Mouse (Mus musculus): ENCODE results near the gene Fam83e. TPM values are rescaled to one million over a fixed set of nuclear protein-coding genes. Genes with fewer than 3 reads are reported as not detected.

Gene Fam83e
- total RNA-seq, 2 experiments from 2014 or later, result 0.12 to 0.13 TPM

- peak in 1 of 2 experiments; percentile 40 for DNase-seq
Measured at GRCm38 (mm10) chr7:45741777-45742176, 20.8 kb downstream of the Fam83e start.

DNA sequence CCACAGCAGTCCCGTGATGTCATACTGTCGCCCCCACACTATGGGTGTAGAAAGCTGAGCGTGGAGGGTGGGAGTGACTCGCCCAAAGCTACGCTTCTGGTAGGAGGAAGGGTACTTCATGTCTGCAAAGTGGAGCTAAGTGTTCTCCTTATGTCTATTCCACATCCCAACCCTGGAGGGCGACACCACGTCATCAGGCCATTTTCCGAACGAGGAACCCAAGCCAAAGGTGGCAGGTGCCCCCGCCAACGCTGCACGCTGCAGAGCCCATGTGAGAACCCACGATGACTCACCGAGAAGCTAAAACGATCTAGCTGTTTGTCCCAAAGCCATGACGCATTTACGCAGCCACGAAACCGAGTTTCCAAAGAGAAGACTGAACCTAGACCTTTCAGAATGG lies 21.3 kb downstream of the Fam83e start:
- peak; percentile 84 for DNase-seq

- no peak for DNase-seq
Measured at GRCm38 (mm10) chr7:45744387-45744786, 23.4 kb downstream of the Fam83e start.

GRCm38 (mm10) chr7:45746518-45746917 lies 25.5 kb downstream of the Fam83e start:
- DNase-seq, result no peak

- DNase-seq, result no peak
Measured at GRCm38 (mm10) chr7:45747450-45747849, 26.4 kb downstream of the Fam83e start.

DNA sequence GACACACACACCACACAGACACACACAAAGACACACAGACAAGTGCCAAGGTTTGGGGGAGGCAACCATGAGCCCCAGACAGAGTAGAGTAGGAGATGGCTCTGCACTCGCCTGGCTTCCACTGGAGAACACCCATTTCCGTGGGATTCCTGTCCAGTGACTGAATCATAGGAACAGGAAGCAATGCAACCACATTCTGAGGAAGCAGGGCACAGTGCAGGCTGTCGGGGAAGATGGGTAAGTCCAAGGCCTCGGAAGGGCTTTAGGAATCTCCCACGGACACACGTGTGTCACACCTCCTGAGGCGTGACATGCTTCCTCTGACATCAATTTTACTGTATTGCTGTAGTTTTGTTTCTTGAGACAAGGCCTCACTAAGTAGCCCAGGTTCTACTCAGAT lies 27.1 kb downstream of the Fam83e start:
- no peak for DNase-seq

DNA sequence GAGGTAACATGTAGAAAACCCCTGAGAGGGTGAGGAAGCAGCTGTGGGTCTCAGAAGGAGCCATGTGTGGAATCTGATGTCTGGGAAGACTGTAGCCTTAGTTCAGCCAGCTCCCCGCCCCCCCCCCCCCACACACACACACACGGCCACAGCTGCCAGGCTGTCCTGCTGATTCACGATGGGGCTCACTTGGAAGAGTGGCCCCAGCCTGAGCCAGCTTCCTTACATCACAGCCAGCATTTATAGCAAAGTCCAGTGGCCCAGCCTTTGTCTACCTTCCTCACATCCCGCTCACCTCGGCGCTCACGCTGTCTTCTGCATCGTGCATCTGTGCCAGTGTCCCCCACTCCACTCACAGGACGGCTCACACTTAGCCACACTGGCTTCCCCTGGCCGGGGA lies 28.4 kb downstream of the Fam83e start:
- no peak for DNase-seq

DNA sequence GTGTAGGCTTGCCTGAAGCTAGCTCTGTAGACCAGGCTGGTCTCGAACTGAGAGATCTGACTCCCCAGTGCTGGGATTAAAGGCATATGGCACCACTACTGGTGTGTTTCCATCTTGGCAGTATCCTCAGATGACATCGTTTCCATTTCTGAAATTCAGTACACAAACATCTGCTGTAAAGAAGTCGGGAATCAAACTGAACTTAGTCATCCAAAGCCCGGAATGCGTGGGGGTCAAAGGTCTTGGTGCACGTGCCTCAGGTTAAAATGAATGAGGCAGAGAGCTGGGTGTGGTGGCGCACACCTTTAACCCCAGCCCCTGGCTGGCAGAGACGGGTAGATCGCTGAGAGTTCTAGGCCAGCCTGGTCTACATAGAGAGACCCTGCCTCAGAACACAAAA lies 29.1 kb downstream of the Fam83e start:
- DNase-seq, result no peak

DNA sequence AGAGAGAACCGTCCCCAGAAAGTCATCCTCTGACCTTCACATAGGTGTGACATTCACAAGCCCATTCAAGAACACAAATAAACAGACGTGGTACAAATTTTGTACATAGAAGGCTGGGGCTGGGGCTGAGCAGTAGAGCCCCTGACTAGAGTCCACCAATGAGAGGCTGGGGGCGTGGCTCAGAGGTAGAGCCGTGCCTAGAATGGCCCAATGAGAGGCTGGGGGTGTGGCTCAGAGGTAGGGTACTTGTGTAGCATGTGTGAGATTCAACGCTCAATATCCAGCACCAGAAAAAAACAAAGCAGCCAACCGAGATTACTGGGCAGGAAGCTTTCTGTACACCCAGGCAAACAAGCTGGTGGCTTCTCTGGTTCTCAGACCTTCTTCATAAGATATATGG lies 34.7 kb downstream of the Fam83e start:
- no peak for DNase-seq

- no peak for DNase-seq
Measured at GRCm38 (mm10) chr7:45759400-45759799, 38.4 kb downstream of the Fam83e start.

DNA sequence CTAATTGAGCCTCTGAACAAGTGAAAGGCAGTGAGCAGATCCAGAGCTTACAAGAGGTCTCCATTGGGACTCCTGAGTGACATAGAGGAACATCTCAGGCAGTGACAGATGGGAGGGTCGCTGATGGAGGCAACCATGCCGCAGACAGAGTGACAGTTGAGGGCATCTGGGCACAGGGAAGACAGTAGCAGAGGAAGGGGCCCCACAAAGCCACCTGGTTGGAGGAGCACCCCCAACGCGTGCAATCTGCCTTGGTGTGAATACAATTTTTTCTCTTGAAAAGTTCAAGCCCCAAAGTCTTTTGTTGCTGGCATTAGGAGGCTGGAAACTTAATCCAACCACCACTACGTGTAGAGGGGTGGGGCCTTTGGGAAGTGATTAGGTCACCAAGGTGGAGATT lies 39.1 kb downstream of the Fam83e start:
- no peak for DNase-seq

GRCm38 (mm10) chr7:45765995-45766394 lies 45.0 kb downstream of the Fam83e start:
- DNase-seq, result no peak

GRCm38 (mm10) chr7:45766764-45767163 lies 45.8 kb downstream of the Fam83e start:
- no peak for DNase-seq

- DNase-seq, result no peak
Measured at GRCm38 (mm10) chr7:45767500-45767899, 46.5 kb downstream of the Fam83e start.

GRCm38 (mm10) chr7:45770427-45771082 lies 49.5 kb downstream of the Fam83e start:
- no peak for DNase-seq

- no peak for DNase-seq
Measured at GRCm38 (mm10) chr7:45771101-45771500, 50.1 kb downstream of the Fam83e start.

GRCm38 (mm10) chr7:45775237-45775636 lies 54.2 kb downstream of the Fam83e start:
- no peak for DNase-seq

Other genes with a start within 250 kb of the Fam83e start
- not detected for gene Tulp2, start 239.3 kb upstream of the Fam83e start, total RNA-seq (2021)
- gene Gm45808, start 234.4 kb upstream of the Fam83e start, total RNA-seq (2021), result 1 to 10 TPM in 1 of 2 experiments, not detected in 1; 2.5 TPM
- gene Dhdh, start 232.4 kb upstream of the Fam83e start, total RNA-seq (2021), result 1 to 10 TPM; 3.1 to 3.9 TPM
- 10 to 100 TPM; 94.0 to 98.0 TPM for gene Nucb1, start 210.8 kb upstream of the Fam83e start, total RNA-seq (2021)
- gene Ppp1r15a, start 194.9 kb upstream of the Fam83e start, total RNA-seq (2021), result 10 to 100 TPM; 17.4 to 20.0 TPM
- gene Plekha4, start 194.9 kb upstream of the Fam83e start, total RNA-seq (2021), result under 1 TPM; 0.77 to 0.86 TPM
- gene Hsd17b14, start 166.3 kb upstream of the Fam83e start, total RNA-seq (2021), result under 1 TPM in 1 of 2 experiments, not detected in 1; 0.28 TPM
- 10 to 100 TPM; 23.5 to 29.9 TPM for gene Bcat2, start 151.1 kb upstream of the Fam83e start, total RNA-seq (2021)
- gene Fgf21, start 105.7 kb upstream of the Fam83e start, total RNA-seq (2021), result not detected
- not detected for gene Fut1, start 103.9 kb upstream of the Fam83e start, total RNA-seq (2021)
- gene Izumo1, start 99.4 kb upstream of the Fam83e start, total RNA-seq (2021), result not detected
- gene Rasip1, start 93.7 kb upstream of the Fam83e start, total RNA-seq (2021), result 1 to 10 TPM; 6.1 to 6.6 TPM
- 1 to 10 TPM; 2.3 to 2.8 TPM for gene Mamstr, start 81.2 kb upstream of the Fam83e start, total RNA-seq (2021)
- gene Fut2, start 54.8 kb upstream of the Fam83e start, total RNA-seq (2021), result under 1 TPM in 1 of 2 experiments, not detected in 1; 0.18 TPM
- 1 to 10 TPM; 5.5 to 6.0 TPM for gene Ntn5, start 37.2 kb upstream of the Fam83e start, total RNA-seq (2021)
- gene Sec1, start 26.8 kb upstream of the Fam83e start, total RNA-seq (2021), result 1 to 10 TPM; 2.0 to 2.7 TPM
- 100 to 1,000 TPM; 191 to 217 TPM for gene Car11, start 21.4 kb upstream of the Fam83e start, total RNA-seq (2021)
- 10 to 100 TPM; 49.8 to 51.5 TPM for gene Dbp, start 16.1 kb upstream of the Fam83e start, total RNA-seq (2021)
- 100 to 1,000 TPM; 372 to 375 TPM for gene Rpl18, start 5.8 kb upstream of the Fam83e start, total RNA-seq (2021)
- gene Sphk2, start 3.2 kb upstream of the Fam83e start, total RNA-seq (2021), result 10 to 100 TPM; 36.6 to 37.2 TPM
- not detected for gene Spaca4, start 4.6 kb downstream of the Fam83e start, total RNA-seq (2021)
- 100 to 1,000 TPM; 285 to 298 TPM for gene Lmtk3, start 62.5 kb downstream of the Fam83e start, total RNA-seq (2021)
- gene Sult2b1, start 63.5 kb downstream of the Fam83e start, total RNA-seq (2021), result 1 to 10 TPM; 6.3 to 7.0 TPM
- 100 to 1,000 TPM; 138 to 150 TPM for gene Cyth2, start 93.4 kb downstream of the Fam83e start, total RNA-seq (2021)
- gene Kcnj14, start 103.6 kb downstream of the Fam83e start, total RNA-seq (2021), result 1 to 10 TPM; 1.6 to 2.4 TPM
- gene Grwd1, start 109.7 kb downstream of the Fam83e start, total RNA-seq (2021), result 10 to 100 TPM; 19.9 to 22.6 TPM
- gene Kdelr1, start 151.6 kb downstream of the Fam83e start, total RNA-seq (2021), result 10 to 100 TPM; 72.4 to 74.2 TPM
- gene Grin2d, start 157.2 kb downstream of the Fam83e start, total RNA-seq (2021), result 10 to 100 TPM; 10.9 to 11.4 TPM
- not detected for gene Syngr4, start 175.5 kb downstream of the Fam83e start, total RNA-seq (2021)
- 10 to 100 TPM; 20.8 to 25.9 TPM for gene Tmem143, start 175.7 kb downstream of the Fam83e start, total RNA-seq (2021)
- 1 to 10 TPM; 1.9 to 4.4 TPM for gene Emp3, start 200.2 kb downstream of the Fam83e start, total RNA-seq (2021)
- gene Ccdc114, start 202.9 kb downstream of the Fam83e start, total RNA-seq (2021), result 1 to 10 TPM; 3.0 TPM

Measured in layer of hippocampus, postnatal 36 days (tissue).